Mouse (Mus musculus) left cerebral cortex, postnatal 10 days (tissue): ENCODE measurements around the gene Ube2a. TPM values are rescaled to one million over a fixed set of nuclear protein-coding genes. Genes with fewer than 3 reads are reported as not detected.
A peak's percentile ranks its signal among the peaks of the same experiment; 100 is the strongest.

Experiments used
- DNase-seq, 2 experiments: peaks; one replicate each; pipeline ENCODE4 v3.0.0; 2021 to 2022; ENCODE audit warnings: low spot score in 2 of 2, mixed read lengths in 1 of 2; ENCODE audit errors: extremely low spot score in 1 of 2
- intact Hi-C: fragments of 180-260 bp; cut with DNase I; formaldehyde crosslinking; loops from one replicate; pipeline ENCODE4 v1.15.1; 2025
- total RNA-seq, 2 experiments: library from RNA; stranded (reverse); gene quantifications; 2 replicates each; pipeline ENCODE4 v1.2.3; 2021

Gene Ube2a
- total RNA-seq: 10 to 100 TPM; 61.7 to 63.9 TPM

DNA sequence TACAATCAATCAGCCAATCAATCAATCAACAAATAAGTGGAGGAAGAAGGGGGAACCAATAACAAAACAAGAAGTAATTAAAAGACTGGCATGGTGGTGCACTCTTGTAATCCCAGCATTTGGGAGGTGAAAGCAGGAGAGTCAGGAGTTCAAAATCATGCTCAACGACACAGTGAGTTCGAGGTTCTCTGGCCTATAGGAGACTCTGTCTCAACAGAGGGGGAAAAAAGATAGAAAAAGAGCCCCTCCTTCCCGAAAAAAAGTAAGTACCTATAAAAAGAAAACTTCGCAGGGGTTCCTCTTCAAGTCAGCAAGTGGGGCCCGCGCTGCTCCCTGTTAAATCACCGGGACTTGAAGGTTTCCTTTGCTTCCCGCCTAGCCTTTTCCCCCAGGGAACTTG lies at the start of gene Ube2a, which contains the start of gene C330007P06Rik:
Gene Ube2a (plus strand): TSS at position 136 of the 400 bp plus-strand sequence.
Gene C330007P06Rik (minus strand): TSS at position 347 of the 400 bp plus-strand sequence.
- no peak for DNase-seq
- intact Hi-C loops: no loop called here

DNA sequence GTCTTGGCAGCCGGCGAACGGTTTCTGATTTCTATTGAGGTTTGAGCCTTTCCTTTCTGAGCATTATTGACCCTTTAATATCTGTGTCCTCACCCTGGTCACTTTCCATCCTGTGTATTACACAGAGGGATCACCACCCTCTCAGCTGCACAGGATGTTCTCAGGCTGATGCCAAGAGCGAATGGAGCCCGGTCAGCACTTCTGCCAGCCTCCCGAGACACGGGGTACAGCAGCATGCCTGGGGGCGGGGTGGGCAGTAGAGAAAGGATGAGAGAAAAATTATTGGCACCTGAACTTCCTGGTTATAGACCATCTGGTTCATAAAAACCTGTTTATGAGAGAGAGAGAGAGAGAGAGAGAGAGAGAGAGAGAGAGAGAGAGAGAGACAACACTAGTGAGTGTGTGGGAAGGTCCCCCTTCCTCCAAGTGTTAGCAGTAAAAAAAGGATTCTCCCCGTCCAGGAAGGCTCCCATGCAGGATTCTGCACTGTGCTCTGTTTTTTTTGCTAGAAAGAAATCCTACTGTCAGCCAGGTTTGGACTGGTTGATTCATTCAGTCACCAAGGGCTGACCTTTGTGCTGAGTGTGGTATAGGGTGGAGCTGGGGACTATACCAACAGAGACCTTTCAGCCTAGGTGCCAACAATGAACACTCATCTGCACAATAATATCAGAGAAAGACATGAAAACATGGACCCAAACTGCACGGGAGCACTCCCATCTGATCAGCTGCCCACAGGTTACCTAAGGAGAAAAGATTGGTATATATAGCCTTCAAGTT lies 49.6 kb upstream of the Ube2a start:
- DNase-seq: no peak
- intact Hi-C loops: no loop called here

DNA sequence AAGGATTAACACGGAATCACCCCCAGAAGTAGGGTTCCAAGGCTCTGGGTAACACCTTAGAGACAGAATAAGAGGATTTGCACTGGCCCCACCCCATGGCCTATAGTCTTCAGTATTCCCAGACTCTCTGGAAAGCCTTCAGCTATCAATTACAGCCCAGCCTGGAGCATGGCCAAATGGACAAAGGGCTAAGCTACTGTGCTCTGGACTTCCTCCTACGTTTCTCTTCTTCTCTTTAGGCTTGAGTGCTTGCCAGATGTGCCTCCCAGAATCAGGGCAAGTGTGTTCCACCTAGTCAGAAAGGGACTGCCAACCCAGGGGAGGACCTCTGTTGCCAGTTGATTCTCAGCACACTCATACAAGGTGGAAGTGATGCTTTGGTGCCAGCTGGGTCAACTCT lies 48.7 kb upstream of the Ube2a start:
- intact Hi-C loops: no loop called here

DNA sequence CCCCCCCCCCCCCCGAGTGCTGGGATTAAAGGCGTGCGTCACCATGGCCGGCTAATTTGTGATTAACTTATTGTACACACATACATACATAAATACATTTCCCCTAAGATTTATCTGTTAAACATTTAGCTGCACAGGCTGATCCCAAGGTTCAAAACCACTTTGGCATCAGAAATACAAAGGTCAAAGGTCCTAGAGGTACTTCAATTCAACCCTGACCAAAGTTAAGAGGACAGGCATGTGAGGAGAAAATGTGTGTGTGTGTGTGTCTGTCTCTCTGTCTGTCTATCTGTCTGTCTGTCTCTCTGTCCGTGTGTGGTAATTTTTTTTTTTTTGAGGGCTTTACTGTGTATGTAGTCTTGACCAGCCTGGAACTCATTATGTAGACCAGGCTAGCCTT lies 46.8 kb upstream of the Ube2a start:
- intact Hi-C loops: no loop called here
- no peak for DNase-seq

More for the DNA sequence above, 48.7 kb upstream of the Ube2a start:
- DNase-seq: no peak

DNA sequence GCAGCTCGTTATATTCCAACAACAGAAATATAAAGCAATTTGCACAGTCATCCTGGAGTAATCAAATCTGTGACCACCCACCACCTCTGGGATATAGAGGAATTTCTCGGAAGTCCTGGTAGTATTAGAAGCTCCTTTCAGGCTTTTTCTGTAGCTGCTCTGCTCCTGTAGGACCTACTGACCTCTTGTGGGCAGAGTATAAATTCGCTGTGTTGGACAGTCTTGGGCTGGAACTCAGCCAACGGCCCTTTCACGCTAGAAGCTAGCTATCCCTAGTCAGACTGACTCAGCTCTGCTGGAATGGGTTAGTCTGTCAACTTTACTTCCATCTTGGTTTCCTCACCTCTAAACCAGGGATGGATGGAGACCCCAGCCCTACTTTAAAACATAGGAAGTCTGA lies 43.4 kb upstream of the Ube2a start:
- intact Hi-C loops: loop anchor here (5.0 to 10.0 kb wide), 2 partner anchors 72 to 215 kb away; partner anchors contain the start of genes Nkrf and Sowahd
- peak in 1 of 2 experiments; percentile 56 for DNase-seq

DNA sequence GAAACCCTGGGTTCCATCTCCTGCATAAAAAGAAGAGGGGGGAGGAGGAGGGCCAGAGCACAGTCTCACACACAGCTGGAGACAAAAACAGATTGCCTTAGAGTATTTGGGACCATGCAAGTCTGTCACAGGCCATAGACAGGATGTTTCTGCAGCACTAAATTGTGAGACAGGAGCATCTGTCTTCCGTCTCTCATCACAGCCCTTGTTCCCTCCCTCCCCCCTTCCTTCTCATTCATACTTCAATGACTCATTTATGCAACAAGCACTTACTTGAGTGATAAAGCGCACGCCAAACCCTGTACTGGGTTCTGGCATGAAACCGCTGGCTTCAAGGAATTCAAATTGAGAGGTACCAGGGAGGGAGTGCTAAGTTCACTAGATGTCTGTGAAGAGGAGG lies 42.1 kb upstream of the Ube2a start:
- no peak for DNase-seq
- intact Hi-C loops: loop anchor here (5.0 to 10.0 kb wide), 2 partner anchors 71 to 213 kb away; partner anchors contain the start of genes Nkrf and Sowahd

DNA sequence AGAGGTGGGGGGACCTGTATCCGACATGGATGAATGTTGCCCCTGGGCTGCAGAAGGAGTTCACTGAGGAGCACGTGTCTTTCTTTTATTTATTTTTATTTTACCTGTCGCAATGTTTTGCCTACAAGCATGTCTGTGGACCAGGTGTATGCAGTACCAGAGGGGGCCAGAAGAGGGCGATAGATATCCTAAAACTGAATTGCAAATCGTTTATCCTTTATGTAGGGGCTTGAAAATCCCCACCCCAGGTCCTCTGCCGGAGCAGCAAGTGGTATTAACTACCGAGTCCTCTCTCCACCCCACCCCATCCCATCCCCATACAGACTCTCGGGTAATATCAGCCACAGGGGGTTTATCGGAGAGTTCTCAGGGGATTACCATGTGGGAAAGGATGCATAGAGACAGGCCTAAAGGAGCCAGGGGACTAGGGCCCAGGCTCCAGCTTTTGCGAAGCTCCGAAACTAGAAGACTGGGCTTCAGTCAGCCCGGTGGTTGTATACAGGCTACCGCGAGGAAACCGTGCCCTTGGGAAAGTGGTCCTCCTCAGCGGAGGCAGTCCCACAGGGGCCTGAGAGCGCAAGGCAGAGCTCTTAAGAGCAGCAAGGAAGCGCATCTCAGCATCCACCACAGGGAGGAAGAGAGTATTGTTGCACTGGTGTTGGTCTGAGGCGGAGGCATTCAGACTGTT lies 40.2 kb upstream of the Ube2a start:
- intact Hi-C loops: loop anchor here (5.0 to 10.0 kb wide), 2 partner anchors 69 to 211 kb away; partner anchors contain the start of genes Nkrf and Sowahd
- DNase-seq: peak; percentile 29 to 52

DNA sequence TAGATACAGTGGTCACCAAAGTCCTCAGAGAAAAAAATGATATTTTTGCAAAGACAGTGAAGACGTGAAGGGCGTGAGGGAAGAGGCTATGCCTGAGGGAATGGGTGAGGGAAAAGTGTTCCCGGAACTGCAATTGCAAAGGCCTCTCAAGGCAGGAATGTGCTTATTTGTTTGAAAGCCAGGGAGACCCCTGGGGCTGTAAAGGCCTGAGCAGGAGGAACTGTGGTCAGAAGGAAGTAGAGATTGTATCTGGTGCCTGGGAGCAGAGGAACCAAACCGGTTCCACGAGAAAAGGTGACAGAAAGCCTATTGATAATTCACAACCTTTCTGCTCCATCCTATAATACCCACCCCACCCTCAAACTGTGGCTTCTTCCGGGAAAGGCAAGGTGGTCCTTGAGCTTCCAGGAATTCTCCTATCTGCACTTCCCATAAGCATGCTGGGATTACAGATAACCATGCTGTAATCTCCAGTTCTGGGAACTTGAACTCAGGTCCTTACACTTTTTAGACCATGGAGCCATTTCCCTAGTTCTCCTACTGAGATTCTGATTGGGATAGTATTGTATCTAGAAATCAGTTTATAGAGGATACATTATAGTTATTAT lies 36.5 kb upstream of the Ube2a start:
- DNase-seq: no peak
- intact Hi-C loops: loop anchor here (10.0 kb wide), 1 partner anchor 208 kb away; the partner anchor contains the start of gene Sowahd

DNA sequence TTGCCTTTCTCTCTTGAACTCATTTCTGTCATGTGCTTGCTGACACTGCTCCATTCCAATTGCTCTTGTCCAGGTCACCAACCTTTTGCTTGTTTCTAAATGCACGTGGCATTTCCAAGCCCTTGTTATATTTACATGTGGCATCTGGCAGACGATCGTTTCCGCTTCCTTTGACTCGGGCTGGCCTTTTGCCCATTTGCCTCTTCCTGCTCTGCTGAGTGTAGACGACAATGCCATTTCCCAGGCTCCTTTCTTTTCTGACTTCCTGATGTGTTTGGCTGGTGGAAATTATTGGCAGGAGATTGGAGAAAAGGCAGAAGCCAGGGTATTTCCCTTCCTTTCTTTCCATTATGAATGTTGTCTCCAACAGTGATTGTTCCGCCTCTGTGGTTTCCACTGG lies 34.3 kb upstream of the Ube2a start:
- intact Hi-C loops: loop anchor here (10.0 kb wide), 1 partner anchor 205 kb away; the partner anchor contains the start of gene Sowahd
- peak in 1 of 2 experiments; percentile 63 for DNase-seq

DNA sequence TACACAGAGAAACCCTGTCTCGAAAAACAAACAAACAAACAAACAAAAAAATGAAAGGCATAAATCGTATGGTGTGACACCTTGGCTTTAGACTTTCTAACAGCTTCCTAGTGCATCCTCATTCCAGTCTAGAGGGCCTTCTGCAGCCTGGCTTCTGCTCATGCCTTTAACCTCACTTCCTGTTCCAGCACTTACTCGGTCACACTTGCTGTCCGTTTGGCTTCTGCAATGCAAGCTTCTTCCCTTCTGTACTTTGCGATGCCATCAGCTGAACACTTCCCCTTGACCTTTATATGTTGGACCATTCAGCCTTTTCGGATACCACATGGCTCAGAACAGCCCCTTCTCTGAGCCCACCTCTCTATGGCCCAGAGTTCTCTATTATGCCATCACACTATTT lies 32.0 kb upstream of the Ube2a start:
- no peak for DNase-seq
- intact Hi-C loops: no loop called here

DNA sequence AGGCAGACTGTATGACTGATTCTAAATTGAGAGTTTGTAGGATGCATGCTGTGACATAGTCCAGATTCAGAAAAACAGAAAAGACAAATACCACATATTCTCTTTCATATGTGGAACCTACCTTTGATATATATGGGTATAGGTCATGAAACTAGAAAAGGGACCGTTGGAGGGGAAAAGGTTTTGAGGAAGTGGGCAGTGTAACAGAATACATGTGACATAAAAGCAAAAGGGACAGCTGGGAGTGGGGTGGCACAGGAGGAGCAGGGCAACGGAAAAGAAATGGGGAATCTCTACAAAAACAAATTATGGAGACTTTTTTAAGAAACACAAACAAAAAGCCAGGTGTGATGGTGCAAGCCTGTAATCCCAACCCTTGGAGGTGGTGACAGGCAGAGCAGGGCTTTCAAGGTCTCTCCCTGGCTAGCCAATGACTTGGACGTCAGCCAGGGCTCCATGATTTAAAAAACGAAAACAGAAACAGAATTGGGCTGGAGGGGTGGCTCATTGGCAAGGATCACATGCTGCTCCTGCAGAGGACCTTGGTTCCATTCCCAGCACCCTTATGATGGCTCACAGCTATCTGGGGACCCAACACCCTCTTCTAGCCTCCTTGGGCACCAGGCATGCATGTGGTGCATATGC lies 30.2 kb upstream of the Ube2a start:
- intact Hi-C loops: no loop called here
- no peak for DNase-seq

DNA sequence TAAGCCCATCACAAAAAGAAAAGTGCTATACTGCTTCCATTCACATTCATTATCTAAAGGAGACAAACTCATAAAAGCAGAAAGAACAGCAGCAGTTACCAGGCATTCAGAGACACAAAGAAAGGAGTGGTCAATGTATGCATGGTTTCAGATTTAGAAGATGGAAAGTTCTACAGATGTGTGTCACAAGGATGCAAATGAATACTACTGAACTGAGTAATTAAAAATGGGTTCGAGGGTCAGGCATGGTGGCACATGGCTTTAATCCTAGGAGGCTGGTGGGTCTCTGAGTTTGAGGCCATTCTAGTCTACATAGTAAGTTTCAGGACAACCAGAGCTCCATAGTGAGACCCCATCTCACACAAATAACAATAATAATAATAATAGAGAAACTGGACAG lies 26.5 kb upstream of the Ube2a start:
- no peak for DNase-seq
- intact Hi-C loops: no loop called here

DNA sequence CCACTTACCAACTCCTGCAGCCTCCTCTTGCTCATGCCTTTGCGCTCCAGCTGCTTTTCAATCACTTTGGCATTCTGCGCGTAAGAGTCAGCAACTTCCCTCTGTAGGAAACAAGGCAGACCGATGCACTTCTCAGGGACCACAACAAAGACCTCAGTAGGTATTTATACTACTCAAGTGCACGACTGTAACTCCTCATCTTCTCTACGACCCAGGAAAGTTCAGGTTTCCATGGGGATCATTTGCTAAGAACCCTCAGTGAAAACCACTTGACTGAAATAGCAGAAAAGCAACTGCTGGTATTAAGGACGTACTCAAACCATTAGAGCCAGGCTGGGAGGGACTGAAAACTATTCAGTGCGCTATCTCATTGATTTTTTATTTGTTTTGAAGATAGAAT lies 21.1 kb upstream of the Ube2a start:
- intact Hi-C loops: no loop called here
- no peak for DNase-seq

DNA sequence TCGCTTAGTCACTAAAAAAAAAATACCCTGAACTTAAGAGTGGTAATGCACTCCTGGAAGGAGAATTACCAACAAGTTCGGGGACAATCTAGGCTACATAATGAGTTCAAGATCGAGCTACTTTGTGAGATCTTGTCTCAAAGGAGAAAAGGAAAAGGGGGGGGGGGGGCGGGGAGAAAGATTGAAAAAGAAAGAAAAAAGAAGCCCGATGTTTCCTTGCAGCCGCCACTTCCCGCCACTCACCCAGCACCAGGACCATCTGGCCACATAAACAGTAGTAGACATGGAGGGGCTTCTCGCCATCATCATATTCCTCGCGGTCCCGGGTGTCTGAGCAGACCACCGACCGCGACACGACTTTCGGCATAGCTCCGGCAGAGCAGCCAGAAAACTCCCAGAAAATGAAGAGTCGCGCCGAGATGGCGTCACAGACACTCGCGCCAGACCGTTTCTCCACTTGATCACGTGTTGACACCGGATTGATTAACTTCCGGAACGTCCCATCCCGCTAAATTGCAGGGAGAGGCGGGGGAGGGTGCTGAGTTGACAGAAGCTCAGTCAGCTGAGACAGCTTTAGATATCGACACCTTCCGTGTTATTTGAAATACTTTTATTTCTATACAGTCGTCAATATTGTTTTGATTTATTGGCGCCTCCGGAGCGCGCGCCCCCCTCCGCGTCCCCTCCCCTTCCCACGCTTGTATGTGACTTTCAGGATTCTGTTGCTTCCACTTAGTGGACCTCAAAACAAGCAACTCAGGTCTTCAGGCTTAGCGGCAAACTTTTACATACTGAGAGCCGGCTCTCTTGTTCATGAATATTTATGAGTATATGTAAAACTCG lies 9.7 kb upstream of the Ube2a start:
- DNase-seq: peak; percentile 78 to 87
- intact Hi-C loops: no loop called here

DNA sequence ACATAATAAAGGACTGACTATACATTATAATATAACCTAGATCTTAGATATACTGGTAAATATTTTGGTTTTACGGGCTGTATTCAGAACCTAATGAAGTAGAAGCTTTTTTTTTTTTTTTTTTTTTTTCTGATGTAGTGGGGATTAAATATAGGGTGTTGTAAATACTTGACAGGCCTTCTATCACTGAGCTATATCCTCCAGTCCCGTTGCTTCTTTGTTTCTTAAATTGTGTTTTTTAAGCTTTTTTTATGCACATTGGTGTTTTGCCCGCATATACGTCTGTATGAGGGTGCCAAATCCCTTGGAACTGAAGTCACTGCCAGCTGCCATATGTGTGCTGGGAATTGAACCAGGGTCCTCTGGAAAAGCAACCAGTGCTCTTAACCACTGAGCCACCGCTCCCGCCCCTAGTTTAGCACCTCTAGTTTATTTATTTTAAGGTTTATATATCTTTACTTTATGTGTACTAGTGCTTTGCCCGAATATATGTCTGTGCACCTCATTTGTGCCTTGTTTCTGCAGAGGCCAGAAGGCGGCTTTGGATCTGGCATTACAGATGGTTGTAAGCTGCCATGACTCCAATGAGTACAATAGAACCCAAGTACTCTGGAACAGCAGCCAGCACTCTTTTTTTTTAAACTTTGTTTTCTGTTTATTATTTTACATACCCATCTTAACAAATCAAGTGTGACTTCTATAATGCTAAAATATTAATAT lies 8.9 kb upstream of the Ube2a start:
- no peak for DNase-seq
- intact Hi-C loops: no loop called here

DNA sequence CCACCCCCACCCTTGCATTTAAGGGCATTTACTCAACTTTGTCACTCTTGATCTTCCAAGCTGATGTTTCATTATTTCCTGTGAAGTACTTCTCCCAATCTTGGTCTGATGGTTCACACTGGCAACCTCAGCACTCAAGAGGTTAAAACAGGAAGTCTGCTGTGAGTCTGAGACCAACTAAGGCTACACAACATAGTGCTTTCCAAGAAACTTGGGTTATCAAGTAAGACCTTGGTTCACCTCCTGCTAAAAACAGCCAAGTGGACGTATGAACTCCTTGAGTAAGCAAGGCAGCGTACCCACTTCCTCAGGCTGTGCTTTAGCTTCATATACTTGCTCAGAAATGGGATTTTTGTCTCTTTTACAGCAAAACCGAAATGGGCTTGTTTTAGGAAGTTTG lies 3.3 kb upstream of the Ube2a start:
- no peak for DNase-seq
- intact Hi-C loops: no loop called here

DNA sequence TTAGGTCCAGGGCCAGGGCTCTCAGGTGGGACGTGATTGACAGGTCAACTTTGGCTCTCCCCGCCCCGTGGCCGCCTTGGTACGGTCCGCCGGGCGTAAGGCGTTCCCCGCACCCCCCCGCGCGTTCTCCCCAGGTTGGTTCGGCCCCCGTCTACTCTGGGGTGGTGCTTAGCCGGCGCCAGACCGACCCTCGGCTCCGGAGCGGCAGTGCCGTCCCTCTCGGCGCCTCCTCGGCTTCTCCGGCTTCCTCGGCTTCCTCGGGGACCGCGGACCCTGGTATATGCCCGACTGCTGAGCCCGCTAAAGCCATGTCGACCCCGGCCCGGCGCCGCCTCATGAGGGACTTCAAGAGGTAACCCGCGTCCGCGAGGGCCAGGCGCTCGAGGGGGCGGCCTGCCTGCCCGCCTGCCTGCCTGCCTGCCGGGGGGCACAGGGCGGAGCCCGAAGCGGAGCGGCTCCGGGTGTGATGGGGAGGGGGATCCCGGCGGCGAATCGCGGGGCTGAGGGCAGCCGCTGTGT lies 537 bp downstream of the Ube2a start:
- peak; percentile 73 to 93 for DNase-seq
- intact Hi-C loops: no loop called here
